Mouse (Mus musculus) liver, adult 2 months (tissue): ENCODE measurements around the gene Sfxn5. TPM values are rescaled to one million over a fixed set of nuclear protein-coding genes. Genes with fewer than 3 reads are reported as not detected.
A peak's percentile ranks its signal among the peaks of the same experiment; 100 is the strongest.

Source experiments
- DNase-seq: peaks from one replicate; pipeline ENCODE4 v3.0.0-alpha.2; 2011; ENCODE audit warnings: low read depth, low spot score; ENCODE audit errors: extremely low read depth
- H3K27ac ChIP-seq: fragments of 200-500 bp; replicated peaks from 2 replicates; pipeline ENCODE4 v1.5.1; 2012; ENCODE audit warnings: low read depth, mild to moderate bottlenecking, control low read depth, inconsistent platforms, low read length; ENCODE audit not compliant: insufficient read depth
- H3K27me3 ChIP-seq: fragments of 200-500 bp; 2 replicates; pipeline ENCODE4 v1.6.1; 2012; ENCODE audit warnings: mild to moderate bottlenecking, moderate library complexity, low read length, inconsistent platforms; ENCODE audit not compliant: control insufficient read depth, insufficient read depth
- H3K36me3 ChIP-seq: fragments of 200-500 bp; 2 replicates; pipeline ENCODE4 v1.6.1; 2012; ENCODE audit warnings: low read length, inconsistent platforms; ENCODE audit not compliant: control insufficient read depth, insufficient read depth
- H3K4me1 ChIP-seq: fragments of 200-500 bp; 2 replicates; pipeline ENCODE4 v1.6.1; 2011; ENCODE audit warnings: low read length; ENCODE audit not compliant: control insufficient read depth, insufficient read depth
- H3K4me3 ChIP-seq: fragments of 200-500 bp; 2 replicates; pipeline ENCODE4 v1.5.1; 2011; ENCODE audit warnings: low read depth, mild to moderate bottlenecking, control low read depth, low read length, moderate library complexity; ENCODE audit not compliant: insufficient read depth
- H3K79me2 ChIP-seq: fragments of 200-500 bp; 2 replicates; pipeline ENCODE4 v1.6.1; 2012; ENCODE audit warnings: inconsistent platforms, mild to moderate bottlenecking, low read length, moderate library complexity; ENCODE audit not compliant: control insufficient read depth, insufficient read depth
- H3K9ac ChIP-seq: fragments of 200-500 bp; 2 replicates; pipeline ENCODE4 v1.6.1; 2012; ENCODE audit warnings: low read depth, mild to moderate bottlenecking, control low read depth, inconsistent platforms, low read length
- CTCF ChIP-seq: fragments of 200-500 bp; IDR thresholded peaks from 2 replicates; pipeline ENCODE4 v1.5.1; 2011; ENCODE audit warnings: low read depth, low read length, control low read depth
- POLR2A ChIP-seq: fragments of 200-500 bp; IDR thresholded peaks from 2 replicates; pipeline ENCODE4 v1.6.1; 2011; ENCODE audit warnings: low read length, control low read depth; ENCODE audit not compliant: insufficient read depth; ENCODE audit errors: extremely low read depth
- WGBS: fragments of 180-500 bp; shearing (Covaris S2); methylation state at CpG from one replicate; pipeline ENCODE4 v1.1.7; 2018; 5-methylcytosine and 5-hydroxymethylcytosine counted together
- polyA plus RNA-seq: library from polyadenylated mRNA; depleted of rRNA; stranded (reverse); fragments of >200 nt; gene quantifications from 2 replicates; pipeline ENCODE4 v1.2.3, GENCODE M21; 2012
- total RNA-seq: library from RNA; depleted of rRNA; stranded (reverse); fragments of >200 nt; gene quantifications from 2 replicates; pipeline ENCODE4 v1.2.3, GENCODE M21; 2014

Gene Sfxn5
- total and polyA plus RNA-seq, 2 experiments = 23.4 to 23.6 TPM

GRCm38 (mm10) chr6:85302326-85303055, 30.7 kb downstream of the Sfxn5 start:
- TF ChIP-seq POLR2A (no peak), CTCF (no peak)
- WGBS = 57% methylated on average over 3 of the region's 3 CpGs
- H3K9ac ChIP-seq = no peak overlapping the region
- H3K79me2 ChIP-seq = no peaks in the 10 kb centered on the region
- H3K36me3 ChIP-seq = peaks cover 4% of the 10 kb centered on the region; the same call in 1 of the 2 replicates
- no peaks in the 10 kb centered on the region for H3K27me3 ChIP-seq
- no peak overlapping the region for H3K4me3 ChIP-seq
- DNase-seq = peak; percentile 49
- no peak overlapping the region for H3K27ac ChIP-seq
- H3K4me1 ChIP-seq = no peaks in the 10 kb centered on the region

GRCm38 (mm10) chr6:85295384-85296167, 37.6 kb downstream of the Sfxn5 start:
- peak; percentile 28 for DNase-seq
- Histone ChIP-seq H3K9ac (no peak overlapping the region), H3K4me1 (peaks cover 8% of the 10 kb centered on the region), H3K79me2 (no peaks in the 10 kb centered on the region), H3K27me3 (no peaks in the 10 kb centered on the region), H3K27ac (no peak overlapping the region), H3K36me3 (0 out of 2 replicates have a peak, but pooled peaks cover 3% of the 10 kb centered on the region), H3K4me3 (no peak overlapping the region)
- no peak for TF ChIP-seq POLR2A
- no peak for TF ChIP-seq CTCF
- 80% methylated on average over 7 of the region's 7 CpGs for WGBS

- H3K27ac ChIP-seq = peak overlapping the region; percentile 69
- H3K4me3 ChIP-seq = no peak overlapping the region
- H3K79me2 ChIP-seq = no peaks in the 10 kb centered on the region
- TF ChIP-seq POLR2A = no peak
- TF ChIP-seq CTCF = no peak
- DNase-seq = no peak
- H3K4me1 ChIP-seq = peaks cover 8% of the 10 kb centered on the region
- H3K27me3 ChIP-seq = no peaks in the 10 kb centered on the region
- WGBS = 76% methylated on average over 5 of the region's 5 CpGs
- H3K36me3 ChIP-seq = 0 out of 2 replicates have a peak, but pooled peaks cover 3% of the 10 kb centered on the region
- H3K9ac ChIP-seq = no peak overlapping the region
Observed at GRCm38 (mm10) chr6:85294004-85294379, 39.2 kb downstream of the Sfxn5 start.

DNA sequence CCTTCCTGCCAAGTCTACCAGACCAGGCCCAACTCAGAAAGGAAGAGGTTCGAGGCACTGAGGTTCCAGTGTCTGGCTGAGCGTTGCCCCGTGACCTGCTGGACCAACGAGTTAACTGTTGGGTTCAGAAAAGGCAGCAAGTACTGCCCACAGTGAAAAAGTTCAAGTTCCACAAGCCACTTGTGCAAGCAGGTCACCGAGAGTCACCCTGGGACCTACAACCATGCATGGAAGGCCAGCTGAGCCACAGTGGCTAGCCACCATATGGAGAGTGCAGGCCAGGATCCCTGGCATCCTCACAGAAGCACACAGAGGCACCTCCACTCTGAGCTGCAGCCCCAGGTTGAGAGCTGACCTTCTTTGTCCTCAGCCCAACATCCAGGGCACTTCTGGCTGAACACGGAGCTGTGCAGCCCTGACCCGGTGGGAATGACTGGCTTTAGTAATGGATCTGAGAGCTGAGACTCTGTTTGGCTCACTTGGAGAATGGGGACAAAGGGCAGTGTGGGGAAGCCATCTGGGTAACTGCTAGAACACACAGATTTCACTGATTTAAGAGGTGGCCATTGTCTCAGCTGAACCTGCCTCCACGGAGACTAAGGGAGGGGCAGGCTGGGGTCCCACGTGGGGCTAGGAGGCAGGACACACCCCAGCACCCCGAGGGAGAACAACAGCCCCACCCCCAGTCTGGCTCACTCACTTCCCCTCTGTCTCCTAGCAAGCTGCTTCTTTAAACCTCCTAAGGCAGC, 39.8 kb downstream of the Sfxn5 start:
- H3K4me3 ChIP-seq = no peak overlapping the region
- no peaks in the 10 kb centered on the region for H3K36me3 ChIP-seq
- peaks cover 8% of the 10 kb centered on the region for H3K4me1 ChIP-seq
- peak; percentile 91 for DNase-seq
- H3K27me3 ChIP-seq = no peaks in the 10 kb centered on the region
- no peaks in the 10 kb centered on the region for H3K79me2 ChIP-seq
- H3K9ac ChIP-seq = no peak overlapping the region
- WGBS = 12% methylated on average over 10 of the region's 10 CpGs
- peak overlapping the region; percentile 69 for H3K27ac ChIP-seq
- TF ChIP-seq POLR2A (no peak), CTCF (no peak)

DNA sequence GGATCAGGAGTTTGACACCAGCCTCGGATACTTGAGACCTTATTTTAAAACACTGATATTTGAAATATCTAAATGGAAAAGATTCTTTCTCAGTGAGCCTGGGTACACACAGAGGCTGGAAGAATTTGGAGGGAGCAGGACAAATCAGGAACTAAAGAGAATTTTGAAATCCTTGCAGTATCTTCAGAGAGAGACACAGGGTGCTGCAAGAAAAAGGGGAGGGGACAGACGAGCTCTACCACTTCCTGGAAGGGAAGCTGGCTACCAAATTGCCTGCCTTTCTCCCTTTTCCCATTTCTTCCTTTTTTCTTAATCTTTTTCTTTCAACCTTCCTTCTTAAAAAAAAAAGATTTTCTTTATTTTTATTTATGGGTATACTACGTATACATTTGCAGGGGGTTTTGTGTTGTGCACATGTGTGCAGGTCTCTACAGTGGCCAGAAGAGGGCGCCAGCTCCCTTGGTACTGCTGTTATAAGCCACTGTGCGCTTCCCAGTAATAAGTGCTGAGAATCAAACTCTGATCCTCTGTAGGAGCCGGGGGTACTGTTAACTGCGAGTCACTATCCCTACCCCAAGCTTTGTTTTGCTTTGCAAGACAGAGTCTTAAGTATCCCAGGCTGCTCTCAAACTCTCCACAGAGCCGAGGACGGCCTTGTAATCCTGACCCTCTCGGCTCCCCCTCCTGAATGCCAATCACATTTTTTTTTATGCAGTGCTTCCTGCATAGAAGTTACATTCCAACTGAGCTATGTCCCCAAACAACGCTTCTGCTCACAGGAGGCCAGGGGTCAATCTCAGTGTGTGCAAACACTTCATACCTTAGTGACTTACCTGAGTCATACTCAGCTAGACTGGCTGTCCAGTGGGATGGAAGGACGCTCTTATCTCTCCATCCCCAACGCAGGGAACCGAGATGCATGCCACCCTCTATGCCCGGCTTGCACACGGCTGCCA, 42.1 kb downstream of the Sfxn5 start:
- H3K79me2 ChIP-seq = no peaks in the 10 kb centered on the region
- no peak overlapping the region for H3K27ac ChIP-seq
- TF ChIP-seq POLR2A (no peak), CTCF (peak; percentile 59)
- WGBS = 81% methylated on average over 16 of the region's 16 CpGs
- H3K36me3 ChIP-seq = no peaks in the 10 kb centered on the region
- no peaks in the 10 kb centered on the region for H3K27me3 ChIP-seq
- DNase-seq = peak; percentile 48
- H3K9ac ChIP-seq = no peak overlapping the region
- H3K4me3 ChIP-seq = no peak overlapping the region
- peaks cover 8% of the 10 kb centered on the region for H3K4me1 ChIP-seq
